Mouse (Mus musculus) ES-CJ7 (cell line): Measurements from ENCODE around the gene Lmod2.

Source experiments
- DNase-seq: peaks from one replicate; pipeline ENCODE4 v3.0.0; 2011; ENCODE audit warnings: low read depth, low spot score

The Lmod2 gene

DNA sequence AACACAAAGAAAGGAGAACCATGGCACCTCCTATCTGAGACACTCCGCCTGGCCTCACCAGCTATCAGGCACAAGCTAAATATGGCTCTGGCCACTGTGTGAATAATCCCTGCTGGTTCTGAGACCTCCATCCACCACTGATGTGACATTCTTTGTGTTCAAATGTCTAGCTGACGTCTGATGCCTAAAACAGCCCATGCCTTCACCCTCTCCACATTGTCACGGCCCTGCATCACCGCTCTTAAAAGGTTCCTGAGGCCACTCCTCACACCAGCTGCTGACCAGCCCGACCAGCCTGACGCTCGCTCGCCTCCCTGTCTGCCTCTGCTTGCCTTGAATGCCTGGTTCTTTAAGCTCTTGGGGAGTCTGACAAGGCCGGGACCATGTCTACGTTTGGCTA, at the start of gene Lmod2:
Lmod2 (plus strand) TSS at position 263 of the 400 bp plus-strand sequence.
- no peak for DNase-seq

DNA sequence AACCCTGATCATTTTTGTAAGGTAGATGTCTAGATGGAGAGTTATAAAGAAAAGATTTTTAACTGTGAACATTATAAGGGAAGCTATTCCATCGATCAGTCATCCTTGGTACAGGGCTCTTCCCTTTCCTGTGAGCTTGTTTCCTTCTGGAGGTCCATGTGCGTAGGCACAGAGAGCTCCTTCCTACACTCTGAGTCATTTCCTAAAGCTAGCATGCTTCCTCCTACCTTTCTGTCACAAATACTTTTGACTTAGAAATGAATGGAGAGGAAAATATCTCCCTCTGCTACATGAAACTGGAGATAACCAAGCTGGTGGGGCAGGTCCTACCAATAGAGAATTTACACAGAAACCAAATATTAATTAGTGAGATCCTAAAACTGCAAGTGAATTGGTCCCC, 47.8 kb upstream of the Lmod2 start:
- no peak for DNase-seq

DNA sequence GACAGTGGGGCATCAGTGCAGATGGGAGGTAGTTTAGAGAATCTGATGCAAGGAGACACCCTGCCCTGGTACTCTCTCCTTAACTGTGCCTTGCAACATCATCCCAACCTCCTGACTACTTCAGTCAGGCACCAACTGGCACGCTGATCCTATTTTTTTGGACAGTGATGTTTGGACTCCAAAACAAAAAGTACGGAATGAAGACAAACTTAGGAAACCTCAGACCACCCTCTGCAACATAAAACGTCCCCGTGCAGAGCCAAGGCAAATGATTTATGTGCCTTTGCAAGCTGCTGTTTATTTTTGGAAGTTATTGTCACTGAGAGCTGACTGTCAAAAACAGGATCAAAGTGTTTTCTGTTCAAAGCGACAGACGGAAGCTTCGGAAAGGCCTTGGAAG, 45.5 kb upstream of the Lmod2 start:
- no peak for DNase-seq

DNA sequence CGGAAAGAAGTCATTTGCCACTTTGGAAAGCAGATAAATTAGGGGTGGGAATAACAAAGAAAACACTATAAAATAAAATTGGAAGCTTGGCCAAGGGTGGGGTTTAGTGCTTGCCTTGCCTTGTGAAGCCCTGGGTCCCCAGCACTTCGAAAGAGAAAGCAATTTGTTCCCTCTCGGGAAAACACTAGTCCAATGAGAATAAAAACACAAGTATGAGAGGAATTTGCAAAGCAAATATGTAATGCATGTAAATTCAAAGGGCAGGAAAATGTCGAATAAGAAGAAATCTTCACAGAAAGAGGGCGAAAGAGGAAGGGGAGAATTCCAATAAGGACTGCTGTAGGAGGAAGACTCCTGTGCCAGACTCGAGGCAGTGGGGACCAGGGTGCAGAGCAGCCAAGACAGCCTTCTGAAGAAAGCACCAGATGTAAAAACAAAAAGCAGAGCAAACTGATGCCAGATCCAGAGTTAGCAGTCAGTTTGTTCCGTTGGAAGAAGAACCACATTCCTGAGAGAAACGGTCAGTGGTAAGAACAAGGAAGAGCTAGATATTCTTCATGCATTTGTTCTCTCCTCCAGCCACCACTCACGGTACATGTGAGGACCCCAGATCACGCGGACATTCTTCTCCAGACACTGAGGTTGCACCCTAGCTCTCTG, 43.0 kb upstream of the Lmod2 start:
- DNase-seq = no peak

DNA sequence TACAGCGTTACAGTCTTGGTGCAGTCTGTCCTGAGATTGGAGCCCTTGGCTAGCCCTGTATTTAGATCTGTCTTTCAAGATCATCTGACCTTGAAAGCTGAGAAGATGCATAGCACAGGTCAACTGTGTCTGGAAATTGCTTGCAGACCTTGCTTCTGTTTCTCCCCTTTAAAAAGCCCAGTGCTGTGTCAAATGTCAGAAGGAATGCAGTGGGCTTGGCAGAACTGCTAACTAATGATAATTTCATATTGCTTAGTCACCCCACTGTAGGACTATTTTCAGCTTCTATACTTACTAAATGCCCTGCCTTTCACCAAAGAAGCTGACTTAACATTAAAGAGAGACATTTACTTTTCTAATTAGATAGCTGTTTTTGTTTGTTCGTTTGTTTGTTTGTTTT, 42.1 kb upstream of the Lmod2 start:
- DNase-seq = no peak

DNA sequence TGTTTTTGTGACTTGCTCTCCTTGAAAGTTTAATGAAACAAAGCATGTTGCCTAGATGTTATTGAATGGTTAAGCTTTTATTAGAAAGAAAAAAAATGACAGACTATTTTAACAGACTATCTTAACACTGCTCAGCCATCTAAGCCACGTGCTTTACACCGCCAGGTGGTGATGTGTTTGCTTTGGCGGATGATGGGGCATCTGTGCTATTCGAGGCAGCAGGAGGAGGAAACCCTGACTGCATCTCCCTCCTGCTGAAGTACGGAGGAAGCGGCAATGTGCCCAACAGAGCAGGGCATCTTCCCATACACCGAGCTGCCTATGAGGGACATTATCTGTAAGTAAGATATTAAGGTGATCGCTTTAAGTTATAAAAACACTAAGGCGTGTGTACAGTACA, 33.5 kb upstream of the Lmod2 start:
- no peak for DNase-seq

DNA sequence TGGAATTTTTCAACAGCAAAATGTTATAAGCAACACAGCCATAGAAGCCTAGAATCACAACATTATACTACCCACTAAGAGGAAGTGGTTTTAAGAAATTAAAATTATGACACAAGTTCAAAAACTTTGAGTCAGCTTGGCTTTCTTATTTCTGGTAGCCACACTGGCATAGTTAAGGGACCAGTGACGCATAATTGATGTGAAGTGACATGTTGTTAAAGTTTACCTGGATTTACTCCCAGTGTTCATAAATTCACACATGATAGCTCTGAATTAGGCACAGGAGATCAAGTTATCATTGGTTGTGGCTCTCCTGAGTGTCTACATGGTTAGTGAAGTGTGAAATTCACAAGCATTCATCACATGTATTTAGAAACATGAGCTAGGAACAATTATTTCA, 32.7 kb upstream of the Lmod2 start:
- DNase-seq = no peak

DNA sequence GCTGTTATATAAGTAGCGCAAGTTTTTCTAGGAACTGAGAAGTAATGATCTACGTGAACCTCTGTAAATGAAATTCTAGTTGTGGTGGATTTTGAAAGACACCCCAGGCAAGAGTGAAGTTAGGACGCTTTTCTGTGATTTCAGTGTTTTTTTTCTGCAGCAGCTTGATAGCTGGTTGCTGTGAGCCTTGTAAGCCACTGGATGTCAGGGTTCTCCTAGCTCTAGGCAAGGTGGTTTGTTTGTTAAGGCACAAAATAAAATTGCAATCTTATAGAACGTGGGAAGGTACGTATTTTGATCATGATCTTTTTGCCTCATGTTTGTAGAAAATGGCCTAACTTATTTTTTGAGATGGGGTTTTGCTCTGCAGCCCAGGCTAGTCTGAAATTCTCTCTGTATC, 28.6 kb upstream of the Lmod2 start:
- DNase-seq = no peak

DNA sequence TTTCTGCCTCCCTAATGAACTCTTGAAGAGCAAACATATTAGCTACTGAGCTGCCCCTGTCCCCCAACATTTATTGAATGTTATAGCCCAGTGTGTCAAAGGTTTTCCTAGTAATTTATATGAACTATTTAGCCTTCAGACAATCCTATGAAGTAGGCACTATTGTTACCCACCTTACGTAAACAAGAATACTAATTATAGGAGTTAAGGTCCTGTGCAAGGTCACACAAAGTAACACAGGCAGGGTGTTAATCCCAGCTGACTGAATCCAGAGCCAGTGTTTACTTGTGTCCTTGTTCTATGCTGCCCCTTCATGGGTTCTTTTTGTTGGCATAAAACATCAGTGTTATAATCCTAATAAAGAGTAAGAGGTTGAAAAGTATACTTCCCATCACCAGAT, 27.9 kb upstream of the Lmod2 start:
- no peak for DNase-seq

DNA sequence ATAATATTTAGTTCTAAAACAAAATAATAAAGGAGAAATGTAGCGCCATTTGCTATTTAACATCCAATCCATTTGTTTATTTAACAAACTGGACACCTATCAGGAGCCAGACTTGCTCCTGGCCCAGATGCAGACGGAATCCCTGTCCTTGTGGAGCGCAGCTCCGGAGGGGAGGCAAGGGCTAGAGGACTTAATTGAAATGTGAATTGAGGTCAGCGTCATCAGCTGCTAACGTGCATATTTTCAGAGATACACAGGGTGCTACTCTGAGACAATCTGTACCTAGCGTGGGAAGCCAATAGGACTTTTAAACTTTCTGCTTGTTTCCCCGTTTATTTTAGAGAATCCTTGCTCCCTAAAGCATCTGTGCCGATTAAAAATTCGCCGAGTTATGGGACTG, 27.3 kb upstream of the Lmod2 start:
- DNase-seq = no peak

DNA sequence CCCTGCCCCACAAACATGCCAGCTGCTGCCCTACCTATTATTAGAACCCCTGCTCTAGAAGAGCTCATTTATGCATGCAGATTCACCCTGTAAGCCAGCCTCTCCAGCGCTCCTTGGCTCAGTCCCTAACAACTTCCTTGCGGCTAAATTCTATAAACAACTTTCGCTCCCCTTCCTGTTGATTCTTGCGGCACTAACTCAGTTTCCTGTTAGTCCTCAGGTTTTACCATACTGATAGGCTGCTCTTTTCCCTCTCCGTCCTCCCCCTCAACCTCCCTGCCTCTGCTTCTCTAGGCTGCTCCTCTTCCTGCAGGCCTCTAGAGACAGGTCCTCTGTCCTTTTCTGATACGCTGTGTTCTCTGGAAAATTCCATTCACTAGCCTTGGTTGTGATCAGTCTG, 26.4 kb upstream of the Lmod2 start:
- DNase-seq = no peak

DNA sequence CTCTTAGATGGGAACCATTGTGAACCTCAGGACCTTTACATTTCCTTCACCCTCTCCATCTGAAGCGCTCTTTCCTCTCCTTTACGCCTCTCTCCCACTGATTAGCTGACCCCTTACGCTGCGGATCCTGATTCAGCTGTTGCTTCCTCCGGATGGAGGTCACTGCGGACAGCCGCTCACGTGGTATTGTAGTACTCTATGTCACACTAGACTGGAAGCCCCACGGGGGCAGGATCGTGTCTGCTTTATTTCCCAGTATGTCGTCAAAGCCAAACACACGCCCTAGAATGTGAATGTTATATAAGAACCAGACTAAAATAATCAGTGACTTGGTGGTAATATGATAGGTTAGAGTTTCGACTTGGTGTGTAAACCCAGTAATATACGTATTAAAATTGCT, 25.1 kb upstream of the Lmod2 start:
- DNase-seq = no peak

DNA sequence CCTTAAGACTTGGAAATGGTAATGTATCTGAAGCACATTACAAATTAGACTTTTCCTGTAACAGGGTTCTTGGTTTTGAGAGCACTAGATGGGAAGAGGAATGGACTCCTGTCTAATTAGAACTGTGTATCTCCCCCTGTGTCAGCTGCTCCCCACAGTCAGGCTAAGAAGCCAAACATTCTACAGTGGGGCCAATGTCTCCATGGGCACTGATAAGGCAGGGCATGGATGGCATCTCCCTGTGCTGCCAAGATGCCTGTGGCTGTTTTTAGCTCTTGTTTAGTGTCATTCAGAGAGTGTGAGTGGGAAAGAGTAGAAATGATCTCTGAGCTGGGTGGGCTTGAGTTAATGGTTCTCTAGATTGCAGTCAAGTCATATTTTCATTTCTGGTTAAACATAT, 24.2 kb upstream of the Lmod2 start:
- no peak for DNase-seq

DNA sequence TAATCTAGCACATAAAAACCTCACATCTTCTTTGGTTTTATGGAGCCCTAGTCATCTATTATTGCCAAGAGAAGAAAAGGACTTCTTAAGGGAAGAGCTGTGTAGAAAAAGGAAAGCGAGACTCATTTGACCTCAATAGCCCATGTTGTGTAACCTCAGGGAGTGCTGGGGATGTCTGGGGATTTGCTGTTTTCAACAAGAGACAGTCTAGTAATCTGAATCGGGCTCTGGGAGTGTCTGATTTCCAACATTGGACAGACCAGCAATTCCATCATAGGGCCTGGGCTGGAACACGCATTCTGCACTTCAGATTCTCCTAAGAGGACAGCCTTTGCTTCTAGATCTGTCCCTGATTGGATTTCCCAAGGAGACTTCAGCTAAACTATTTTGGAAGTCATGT, 14.1 kb upstream of the Lmod2 start:
- no peak for DNase-seq

DNA sequence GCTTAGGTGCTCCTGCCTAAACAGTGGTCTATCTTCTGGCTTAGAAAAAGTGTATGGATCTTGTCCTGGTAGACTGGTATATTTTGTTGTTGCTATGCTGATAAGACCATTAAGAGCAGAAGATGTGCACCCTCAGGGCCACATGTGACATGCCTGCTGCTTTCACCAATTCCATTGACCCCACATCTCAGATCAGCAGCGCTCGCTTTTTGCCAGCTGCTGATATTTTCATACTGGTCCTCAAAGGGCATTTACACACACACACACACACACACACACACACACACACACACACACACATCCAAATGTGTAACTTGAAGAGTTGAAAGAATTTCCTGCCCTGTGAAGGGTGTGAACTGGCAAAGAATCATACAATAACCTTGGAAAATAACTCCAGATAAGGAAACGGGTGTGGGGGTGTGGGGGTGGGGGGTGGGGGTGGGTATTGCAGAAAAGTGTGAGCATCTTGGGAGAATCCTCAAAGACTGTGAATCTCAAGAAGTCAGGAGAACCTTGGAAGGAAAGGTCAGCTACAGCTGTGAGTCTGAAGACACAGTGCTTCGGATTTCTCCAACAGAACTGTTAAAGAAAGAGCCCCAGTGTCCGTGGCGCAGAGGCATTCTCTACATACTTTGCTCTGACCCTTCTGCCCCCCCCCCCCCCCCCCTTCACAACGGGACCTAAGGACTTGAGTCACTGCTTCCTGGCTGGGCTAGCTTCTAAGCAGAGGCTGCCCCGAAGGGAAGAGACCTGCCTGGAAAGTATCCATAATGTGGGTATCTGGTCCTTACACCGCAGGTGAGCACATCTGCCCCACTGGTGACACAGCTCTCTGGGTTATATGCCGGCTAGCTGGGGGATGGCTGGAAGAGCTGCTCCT, 11.9 kb upstream of the Lmod2 start:
- no peak for DNase-seq

DNA sequence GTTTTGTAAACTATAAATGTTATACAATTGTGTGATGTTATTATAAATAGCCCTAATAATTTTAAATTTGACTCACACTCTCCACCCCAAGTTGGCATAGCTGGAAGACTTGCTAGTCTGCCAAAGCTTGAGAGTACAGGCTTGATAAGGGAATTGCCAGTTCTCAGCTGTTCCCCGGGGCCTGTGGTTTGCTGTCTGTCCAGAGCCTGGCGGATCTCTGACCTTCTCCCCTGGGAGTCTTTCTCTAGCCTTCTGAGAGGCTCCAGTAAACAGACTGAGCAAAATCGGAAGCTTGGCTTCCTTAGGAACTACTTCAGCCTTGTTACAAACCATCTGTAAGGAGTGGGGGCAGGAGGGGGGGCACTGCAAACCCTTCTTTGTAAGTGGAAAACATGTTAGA, 10.7 kb upstream of the Lmod2 start:
- no peak for DNase-seq

DNA sequence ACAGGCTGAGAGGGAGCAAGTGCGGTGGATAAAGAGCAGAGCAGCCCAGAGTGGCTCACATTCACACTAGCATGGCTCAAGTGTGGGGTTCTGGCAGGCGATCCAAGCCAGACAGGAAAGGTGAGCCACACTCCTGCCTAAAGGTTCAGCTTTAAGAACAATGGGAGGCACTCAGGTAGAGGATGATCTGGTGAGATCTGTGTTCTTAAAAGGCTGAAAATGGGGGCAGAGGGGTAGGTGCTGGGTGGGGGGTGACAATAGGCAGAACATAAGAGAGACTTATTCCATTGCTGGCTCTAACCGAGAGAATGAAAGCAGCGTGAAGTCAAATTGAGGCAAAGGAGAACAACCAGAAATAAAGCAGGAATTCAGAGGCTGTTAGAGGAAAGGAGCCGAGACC, 7.3 kb upstream of the Lmod2 start:
- no peak for DNase-seq

DNA sequence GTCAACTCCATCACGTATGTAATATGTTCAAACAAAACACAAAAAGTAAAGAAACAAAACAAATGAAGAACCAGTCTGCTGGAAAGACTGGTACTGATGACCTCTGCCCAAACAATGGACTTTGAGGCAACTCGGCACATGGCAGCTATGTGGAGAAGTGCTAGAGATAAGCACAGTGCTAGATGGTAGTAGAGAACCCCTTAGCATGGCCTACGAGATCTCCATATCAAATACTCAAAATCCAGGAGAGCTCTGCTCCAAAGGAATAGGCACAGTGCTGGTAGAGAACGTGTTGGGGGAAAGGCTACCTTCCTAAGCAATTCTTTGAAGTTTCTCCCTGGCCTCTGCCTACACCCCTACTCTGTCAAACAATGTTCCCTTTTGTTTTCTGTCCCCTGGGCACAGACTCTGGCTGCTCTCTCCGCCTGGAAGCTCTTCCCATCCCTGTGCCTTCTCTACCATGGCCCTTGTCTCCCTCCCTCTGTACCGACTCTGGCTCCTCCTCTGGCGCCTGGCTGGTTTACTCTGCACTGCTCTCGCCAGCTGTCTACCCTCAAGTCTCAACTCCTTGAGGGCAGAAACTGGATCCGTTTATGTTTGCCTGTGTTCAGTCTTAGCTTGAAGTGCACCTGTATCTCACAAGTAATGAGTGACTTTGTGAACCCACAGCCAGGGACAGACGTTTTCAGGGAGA, 5.9 kb upstream of the Lmod2 start:
- DNase-seq = no peak

DNA sequence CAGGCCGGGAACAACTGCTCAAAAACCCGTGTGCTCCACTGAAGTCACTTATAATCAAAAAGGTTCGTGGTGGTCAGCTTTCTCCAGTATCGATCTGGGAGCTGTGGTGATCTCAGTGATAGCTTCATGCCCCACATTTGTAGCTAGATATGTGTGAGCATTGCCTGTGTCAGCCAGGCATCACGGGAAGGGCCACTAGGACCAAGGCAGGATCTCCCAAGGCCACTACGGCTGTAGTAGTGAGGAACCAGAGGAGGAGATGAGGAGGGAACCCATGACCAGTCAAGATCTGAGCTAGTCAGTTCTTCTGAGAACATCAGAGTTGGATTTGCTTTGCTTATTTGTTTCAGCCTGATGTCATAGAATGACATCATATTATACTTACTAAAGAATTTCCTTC, 1.6 kb downstream of the Lmod2 start:
- DNase-seq = no peak

DNA sequence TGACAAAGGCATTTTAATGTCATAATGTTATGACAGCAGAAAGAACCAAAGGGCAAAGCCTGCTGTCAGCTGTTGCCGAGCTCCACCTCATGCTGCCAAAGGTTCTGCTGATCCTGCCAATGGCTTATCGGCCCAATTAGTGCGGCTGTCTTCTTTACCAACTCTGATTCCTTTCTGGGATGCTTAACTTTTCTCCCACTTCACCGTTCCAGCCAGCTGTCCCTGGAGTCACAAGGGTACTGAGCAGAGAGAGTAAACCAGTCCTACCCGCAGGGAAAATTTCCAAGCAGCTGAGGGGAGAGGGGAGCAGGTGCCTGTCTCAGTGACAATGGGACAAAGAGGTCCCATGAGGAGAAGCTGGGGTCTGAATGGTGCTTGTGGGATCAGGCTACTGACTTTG, 2.1 kb downstream of the Lmod2 start:
- DNase-seq = no peak

DNA sequence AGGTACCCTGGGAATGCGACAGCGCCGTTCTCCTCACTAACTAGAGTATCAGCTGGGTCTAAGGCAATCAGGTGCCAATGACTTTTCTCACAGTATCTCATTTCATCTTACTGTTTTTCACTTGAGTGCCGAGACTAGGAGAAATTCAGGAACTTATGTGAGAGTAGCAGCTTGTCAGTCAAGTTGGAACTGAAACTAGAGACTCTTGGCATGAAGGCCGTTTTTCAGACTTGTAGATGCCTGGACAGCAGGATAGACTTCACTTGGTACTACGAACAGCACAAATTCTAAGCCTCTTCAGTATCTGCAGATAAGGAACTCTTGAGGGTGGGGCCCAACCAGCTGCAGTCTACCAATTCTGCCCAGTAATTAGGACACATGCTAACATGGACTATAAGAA, 2.6 kb downstream of the Lmod2 start:
- DNase-seq = no peak

DNA sequence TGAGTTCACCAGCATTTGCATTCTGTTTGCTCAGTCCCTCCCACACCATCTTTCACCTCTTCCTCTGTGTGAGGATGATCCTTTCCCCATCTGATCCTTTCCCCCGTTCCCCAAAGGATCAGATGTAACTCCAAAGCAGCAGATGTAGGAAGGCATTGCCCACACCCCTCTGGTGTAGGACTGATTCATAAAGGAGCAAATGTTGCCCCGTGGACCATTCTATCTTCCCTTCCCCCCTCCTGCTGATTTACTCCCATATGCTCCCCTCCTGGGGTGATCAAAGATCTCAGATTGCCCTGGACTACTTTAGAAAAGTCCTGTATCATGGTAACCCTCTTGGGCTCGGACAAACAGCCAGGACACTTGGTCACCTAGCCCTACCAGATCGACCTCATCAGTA, 3.2 kb downstream of the Lmod2 start:
- no peak for DNase-seq

DNA sequence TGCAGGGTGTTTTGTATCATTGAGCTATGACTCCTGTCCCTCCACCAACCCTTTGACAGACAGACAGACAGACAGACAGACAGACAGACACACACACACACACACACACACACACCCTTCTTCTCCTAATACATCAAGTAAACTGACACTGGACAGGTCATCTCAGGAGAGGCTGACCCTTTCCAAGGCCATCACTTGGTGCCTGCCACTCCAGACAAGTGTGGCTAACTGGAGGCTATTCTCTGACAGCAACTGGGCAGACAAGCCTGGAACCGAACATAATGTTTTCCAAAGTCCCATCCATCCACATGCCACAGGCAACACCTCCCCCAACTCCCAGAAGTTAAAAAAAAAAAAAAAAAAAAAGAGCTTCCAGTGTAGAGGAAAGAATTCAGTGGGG, 4.1 kb downstream of the Lmod2 start:
- DNase-seq = no peak
